ENCODE assay signal across 9 mouse cellular contexts in genomic region chr14:30177850-30178249, GRCm38 (mm10).
DNase-seq lines count a peak whose midpoint lies in the region; ATAC-seq and TF ChIP-seq lines count a peak whose summit lies in the region.
"Had no signal": no experiment of that assay in that cellular context is flagged by ENCODE, and none has a peak within 500 bp of the region (broad histone marks: within the 10 kb centered on the region; RNA-seq: fewer than 3 reads in every experiment).

No protein-coding gene starts in this region.

- no peak overlapping the region for H3K4me2 ChIP-seq in hindbrain, postnatal 0 days (ENCODE audit: low read depth, low read length)
- H3K4me2 ChIP-seq in hindbrain, embryonic 12.5 days (replicated peaks), result no peak overlapping the region
- H3K4me2 ChIP-seq in embryonic facial prominence, embryonic 12.5 days (replicated peaks), result no peak overlapping the region
- no peak overlapping the region for H3K4me2 ChIP-seq in forebrain, embryonic 16.5 days (ENCODE audit: low read length)

- H3K9ac ChIP-seq in hindbrain, postnatal 0 days (replicated peaks; ENCODE audit: low read length), result no peak overlapping the region
- H3K9ac ChIP-seq in hindbrain, embryonic 12.5 days, result no peak overlapping the region
- H3K9ac ChIP-seq in embryonic facial prominence, embryonic 12.5 days, result no peak overlapping the region
- no peak overlapping the region for H3K9ac ChIP-seq in forebrain, embryonic 16.5 days (replicated peaks; ENCODE audit: low read depth, low read length)

- WGBS in hindbrain, postnatal 0 days, result 40% methylated on average over 5 of the region's 5 CpGs
- WGBS in hindbrain, embryonic 12.5 days, result 52% methylated on average over 5 of the region's 5 CpGs
- 23% methylated on average over 5 of the region's 5 CpGs for WGBS in embryonic facial prominence, embryonic 12.5 days
- 26% methylated on average over 5 of the region's 5 CpGs for WGBS in forebrain, embryonic 16.5 days

- no peaks in the 10 kb centered on the region for H3K4me1 ChIP-seq in hindbrain, postnatal 0 days (ENCODE audit: insufficient read depth, low read length)
- H3K4me1 ChIP-seq in hindbrain, embryonic 12.5 days, result no peaks in the 10 kb centered on the region
- 0 out of 2 replicates have a peak, but pooled peaks cover 4% of the 10 kb centered on the region for H3K4me1 ChIP-seq in embryonic facial prominence, embryonic 12.5 days
- H3K4me1 ChIP-seq in forebrain, embryonic 16.5 days (replicated peaks; ENCODE audit: control insufficient read depth, insufficient read depth, low read length), result no peaks in the 10 kb centered on the region

- TF ChIP-seq CTCF in hindbrain, postnatal 0 days (IDR thresholded peaks at IDR 0.05; ENCODE audit: low read depth), result no peak

- DNase-seq in hindbrain, postnatal 0 days (ENCODE audit: low spot score), result peak; percentile 65
- DNase-seq in adrenal gland, adult (ENCODE audit: inconsistent age in 2 of 2, low spot score in 1 of 2), result peak; percentile 70 to 86
- DNase-seq in lung, postnatal 14 days, result peak; percentile 38
- no peak for DNase-seq in right cerebral cortex, postnatal 14 days
- DNase-seq in embryo, embryonic 10 days (ENCODE audit: low spot score), result no peak

- no peaks in the 10 kb centered on the region for H3K36me3 ChIP-seq in hindbrain, postnatal 0 days (ENCODE audit: insufficient read depth, low read length)
- no peaks in the 10 kb centered on the region for H3K36me3 ChIP-seq in hindbrain, embryonic 12.5 days
- H3K36me3 ChIP-seq in embryonic facial prominence, embryonic 12.5 days, result no peaks in the 10 kb centered on the region
- H3K36me3 ChIP-seq in forebrain, embryonic 16.5 days (ENCODE audit: control insufficient read depth, insufficient read depth), result no peaks in the 10 kb centered on the region

- H3K4me3 ChIP-seq in hindbrain, postnatal 0 days (ENCODE audit: low read length), result no peak overlapping the region
- no peak overlapping the region for H3K4me3 ChIP-seq in hindbrain, embryonic 12.5 days
- H3K4me3 ChIP-seq in embryonic facial prominence, embryonic 12.5 days, result no peak overlapping the region
- no peak overlapping the region for H3K4me3 ChIP-seq in forebrain, embryonic 16.5 days (replicated peaks; ENCODE audit: low read length)

- H3K27me3 ChIP-seq in hindbrain, postnatal 0 days (ENCODE audit: insufficient read depth, low read length), result no peaks in the 10 kb centered on the region
- no peaks in the 10 kb centered on the region for H3K27me3 ChIP-seq in hindbrain, embryonic 12.5 days
- peaks cover 4% of the 10 kb centered on the region; the same call in 1 of the 2 replicates for H3K27me3 ChIP-seq in embryonic facial prominence, embryonic 12.5 days
- H3K27me3 ChIP-seq in forebrain, embryonic 16.5 days (replicated peaks; ENCODE audit: control insufficient read depth, insufficient read depth, low read length), result no peaks in the 10 kb centered on the region
- H3K27me3 ChIP-seq: CH12.LX had no signal

- no peak overlapping the region for H3K27ac ChIP-seq in hindbrain, postnatal 0 days
- H3K27ac ChIP-seq in hindbrain, embryonic 12.5 days, result no peak overlapping the region
- H3K27ac ChIP-seq in embryonic facial prominence, embryonic 12.5 days, result no peak overlapping the region
- no peak overlapping the region for H3K27ac ChIP-seq in forebrain, embryonic 16.5 days (ENCODE audit: low read length)

- no peaks in the 10 kb centered on the region for H3K9me3 ChIP-seq in hindbrain, postnatal 0 days (ENCODE audit: low read length)
- H3K9me3 ChIP-seq in hindbrain, embryonic 12.5 days (replicated peaks), result no peaks in the 10 kb centered on the region
- no peaks in the 10 kb centered on the region for H3K9me3 ChIP-seq in embryonic facial prominence, embryonic 12.5 days
- no peaks in the 10 kb centered on the region for H3K9me3 ChIP-seq in forebrain, embryonic 16.5 days (ENCODE audit: control insufficient read depth, low read length)

- ATAC-seq in hindbrain, postnatal 0 days, result peak; percentile 51
- no peak for ATAC-seq in hindbrain, embryonic 12.5 days (ENCODE audit: low FRiP score)
- ATAC-seq in embryonic facial prominence, embryonic 12.5 days (ENCODE audit: insufficient number of reproducible peaks, insufficient read depth, low FRiP score, low TSS enrichment), result 0 out of 2 replicates have a peak, but pooled peaks have one; percentile 35
- no peak for ATAC-seq in forebrain, embryonic 16.5 days

Comparison
In these comparisons a context has a peak if more than half of its experiments do, and no peak if none do; other contexts are left out.
1. ATAC-seq: peak in hindbrain, postnatal 0 days (single experiment) and embryonic facial prominence, embryonic 12.5 days (single experiment); none in hindbrain, embryonic 12.5 days (single experiment) and forebrain, embryonic 16.5 days (single experiment).
2. DNase-seq: peak in hindbrain, postnatal 0 days (single experiment), adrenal gland, adult (2 of 2) and lung, postnatal 14 days (single experiment); none in right cerebral cortex, postnatal 14 days (single experiment) and embryo, embryonic 10 days (single experiment).